Mouse (Mus musculus) gonadal fat pad, adult 2 months (tissue): ENCODE data around the gene Emilin3. TPM values are rescaled to one million over a fixed set of nuclear protein-coding genes. Genes with fewer than 3 reads are reported as not detected.

Experiments
- DNase-seq: peaks from one replicate; pipeline ENCODE4 v3.0.0-alpha.2; 2012; ENCODE audit warnings: low read depth
- polyA plus RNA-seq: library from polyadenylated mRNA; depleted of rRNA; stranded (reverse); fragments of >200 nt; gene quantifications from 2 replicates; pipeline ENCODE4 v1.2.3, GENCODE M21; 2012; rRNA removed

The Emilin3 gene
- polyA plus RNA-seq, 1 experiment = 0.57 TPM

DNA sequence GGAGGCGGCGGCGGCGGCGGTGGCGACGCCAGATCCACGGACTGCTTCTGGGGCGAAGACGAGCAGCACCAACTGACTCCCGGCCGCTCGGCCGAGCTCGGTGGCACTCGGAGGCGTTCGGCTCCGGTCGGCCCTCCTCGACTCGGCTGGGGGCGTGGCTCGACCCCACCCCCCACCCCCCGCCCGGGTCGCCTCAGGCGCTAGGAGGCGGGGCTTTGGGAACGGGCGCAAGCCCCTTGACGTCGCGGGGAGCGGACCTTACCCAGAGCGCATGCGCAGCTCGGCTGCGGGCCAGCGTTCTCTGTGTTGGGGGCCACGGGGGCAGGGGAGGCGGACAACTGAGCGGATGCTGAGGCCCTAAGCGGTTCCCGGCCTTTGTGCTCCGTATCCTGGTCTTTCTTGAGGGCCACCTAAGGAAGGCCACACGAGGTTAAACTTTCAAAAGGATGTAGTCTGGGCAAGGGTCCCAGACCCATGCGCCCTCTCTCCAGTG, 39.2 kb downstream of the Emilin3 start, which contains the start of gene Zhx3:
TSS of gene Zhx3 (minus strand) at position 109 of the 493 bp plus-strand sequence.
- no peak for DNase-seq

- no peak for DNase-seq
Measured at GRCm38 (mm10) chr2:160872395-160872794, 39.7 kb downstream of the Emilin3 start.

GRCm38 (mm10) chr2:160871310-160871709, 40.8 kb downstream of the Emilin3 start:
- no peak for DNase-seq

GRCm38 (mm10) chr2:160869446-160869845, 42.7 kb downstream of the Emilin3 start:
- no peak for DNase-seq

- no peak for DNase-seq
Measured at GRCm38 (mm10) chr2:160865266-160865665, 46.9 kb downstream of the Emilin3 start.

DNA sequence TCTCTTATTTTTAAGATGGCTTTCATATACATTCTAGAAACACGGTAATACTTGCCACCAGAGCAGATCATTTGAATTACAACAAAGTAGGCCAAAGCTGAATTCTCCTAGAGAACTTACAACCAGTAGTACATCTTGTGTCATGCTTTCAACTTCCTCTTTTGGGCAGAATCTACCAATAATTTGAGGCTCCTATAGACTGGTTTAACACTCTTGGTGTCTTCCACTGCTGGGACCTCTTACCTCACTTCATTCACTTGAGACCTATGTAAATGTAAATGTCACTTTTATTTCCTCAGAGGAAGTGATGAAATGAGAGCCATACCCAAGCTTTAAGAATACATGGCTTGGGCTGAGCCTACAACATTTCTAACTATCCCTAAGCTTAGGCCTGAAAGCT, 48.0 kb downstream of the Emilin3 start:
- no peak for DNase-seq

DNA sequence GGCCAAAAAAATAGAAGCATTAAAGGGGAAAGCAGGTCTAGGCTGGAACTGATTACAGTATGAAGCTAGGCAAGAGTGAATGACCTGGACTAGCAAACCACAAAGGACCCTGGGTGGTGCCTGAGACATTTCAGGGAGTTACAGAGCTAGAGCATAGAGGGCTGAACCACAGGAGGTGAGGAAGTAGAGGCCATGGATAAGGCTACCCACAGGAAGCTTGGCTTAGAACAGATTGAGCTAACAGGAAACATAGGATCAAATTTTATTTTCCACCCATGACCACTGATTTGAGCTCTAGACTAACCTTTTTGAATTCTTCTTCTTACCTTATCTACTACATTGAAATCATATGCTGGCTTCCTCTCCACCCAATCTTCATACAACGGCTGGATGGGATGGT, 51.8 kb downstream of the Emilin3 start:
- no peak for DNase-seq

Other genes with a start within 250 kb of the Emilin3 start
- 129 and 150 TPM in 2 replicates for gene Plcg1, start 181.0 kb downstream of the Emilin3 start, polyA plus RNA-seq
- 12.7 and 13.2 TPM in 2 replicates for gene Zhx3, start 39.3 kb downstream of the Emilin3 start, polyA plus RNA-seq
- 18.2 and 20.4 TPM in 2 replicates for gene Lpin3, start 31.7 kb downstream of the Emilin3 start, polyA plus RNA-seq
- gene Chd6, start 196.7 kb upstream of the Emilin3 start, polyA plus RNA-seq = 13.5 and 16.0 TPM in 2 replicates